In genomic region chr3:133322552-133322951, GRCm38 (mm10) we compare ENCODE assay signal across 11 mouse cellular contexts. TPM values are rescaled to one million over a fixed set of nuclear protein-coding genes. Genes with fewer than 3 reads are reported as not detected.
DNase-seq lines count a peak whose midpoint lies in the region; ATAC-seq and TF ChIP-seq lines count a peak whose summit lies in the region.
"Had no signal": no experiment of that assay in that cellular context is flagged by ENCODE, and none has a peak within 500 bp of the region (broad histone marks: within the 10 kb centered on the region; RNA-seq: fewer than 3 reads in every experiment).

No protein-coding gene starts in this region.

- no peaks in the 10 kb centered on the region for H3K27me3 ChIP-seq in G1E (ENCODE audit: insufficient read depth, low read length)
- H3K27me3 ChIP-seq in liver, postnatal 0 days (ENCODE audit: insufficient read depth, low read length): no peaks in the 10 kb centered on the region
- no peaks in the 10 kb centered on the region for H3K27me3 ChIP-seq in forebrain, embryonic 13.5 days

- peak; percentile 67 for TF ChIP-seq CTCF in layer of hippocampus, adult 2 months (conservative IDR thresholded peaks at IDR 0.05)
- peak; percentile 47; the same call in 1 of the 2 replicates for TF ChIP-seq CTCF in G1E (IDR thresholded peaks at IDR 0.05; ENCODE audit: low read depth, low read length)
- peak; percentile 56 for TF ChIP-seq CTCF in liver, postnatal 0 days (IDR thresholded peaks at IDR 0.05; ENCODE audit: low read depth)

- H3K4me1 ChIP-seq in G1E (ENCODE audit: insufficient read depth, low read depth, low read length): no peaks in the 10 kb centered on the region
- H3K4me1 ChIP-seq in liver, postnatal 0 days (ENCODE audit: insufficient read depth): no peaks in the 10 kb centered on the region
- no peaks in the 10 kb centered on the region for H3K4me1 ChIP-seq in forebrain, embryonic 13.5 days

- TF ChIP-seq EP300 in liver, postnatal 0 days (IDR thresholded peaks at IDR 0.05; ENCODE audit: low read depth): no peak

- H3K36me3 ChIP-seq in G1E (replicated peaks): peaks cover 76% of the 10 kb centered on the region
- 0 out of 2 replicates have a peak, but pooled peaks cover 3% of the 10 kb centered on the region for H3K36me3 ChIP-seq in liver, postnatal 0 days (replicated peaks; ENCODE audit: insufficient read depth, low read length)
- H3K36me3 ChIP-seq in forebrain, embryonic 13.5 days (ENCODE audit: poor library complexity, severe bottlenecking): peaks cover 9% of the 10 kb centered on the region

- 80% methylated on average over 4 of the region's 4 CpGs for WGBS in liver, postnatal 0 days (ENCODE audit: insufficient replicate concordance)
- 76% methylated on average over 4 of the region's 4 CpGs for WGBS in forebrain, embryonic 13.5 days

- H3K9me3 ChIP-seq in G1E (replicated peaks): no peaks in the 10 kb centered on the region; the same call in 1 of the 2 replicates
- H3K9me3 ChIP-seq in liver, postnatal 0 days (ENCODE audit: low read length): no peaks in the 10 kb centered on the region
- no peaks in the 10 kb centered on the region for H3K9me3 ChIP-seq in forebrain, embryonic 13.5 days (replicated peaks)

- H3K27ac ChIP-seq in layer of hippocampus, adult 2 months: no peak overlapping the region
- no peak overlapping the region for H3K27ac ChIP-seq in liver, postnatal 0 days (ENCODE audit: low read depth)
- no peak overlapping the region for H3K27ac ChIP-seq in forebrain, embryonic 13.5 days
- H3K27ac ChIP-seq: macrophage had no signal

- H3K4me2 ChIP-seq in liver, postnatal 0 days (ENCODE audit: low read depth, low read length): no peak overlapping the region
- H3K4me2 ChIP-seq in forebrain, embryonic 13.5 days: no peak overlapping the region

- ATAC-seq in G1E (ENCODE audit: extremely low read depth, insufficient number of reproducible peaks, low FRiP score, poor library complexity, severe bottlenecking): no peak
- ATAC-seq in liver, postnatal 0 days: no peak
- ATAC-seq in forebrain, embryonic 13.5 days: no peak

- DNase-seq in layer of hippocampus, adult 2 months (ENCODE audit: low spot score in 2 of 2): no peak
- DNase-seq in layer of hippocampus, adult 18-20 months (ENCODE audit: low spot score in 2 of 2): no peak
- peak; percentile 58 for DNase-seq in CD4-positive, CD25-positive, alpha-beta regulatory T cell, adult 2 months (ENCODE audit: low read depth, low spot score)
- no peak for DNase-seq in G1E (ENCODE audit: low spot score)
- peak; percentile 46 for DNase-seq in liver, postnatal 0 days
- DNase-seq in adrenal gland, postnatal 36 days: no peak
- no peak for DNase-seq in adrenal gland, adult 8-10 months
- DNase-seq: heart, postnatal 14 days had no signal

- H3K9ac ChIP-seq in liver, postnatal 0 days (replicated peaks): no peak overlapping the region
- H3K9ac ChIP-seq in forebrain, embryonic 13.5 days: no peak overlapping the region

- H3K4me3 ChIP-seq in layer of hippocampus, adult 2 months: no peak overlapping the region
- no peak overlapping the region for H3K4me3 ChIP-seq in G1E (ENCODE audit: low read depth, low read length)
- H3K4me3 ChIP-seq in liver, postnatal 0 days (ENCODE audit: low read depth, low read length): no peak overlapping the region
- no peak overlapping the region for H3K4me3 ChIP-seq in forebrain, embryonic 13.5 days
- H3K4me3 ChIP-seq: erythroblast, embryonic 14.5 days had no signal

RNA-seq across cellular contexts. Expression of gene Ppa2, which starts 12.6 kb away (rescaled TPM):
- total RNA-seq in layer of hippocampus, adult 2 months (2021): 10 to 100 TPM; 46.1 to 47.4 TPM
- 10 to 100 TPM; 45.8 to 55.9 TPM for total RNA-seq in layer of hippocampus, adult 18-20 months (2021)
- 38.1 and 40.6 TPM in 2 replicates for total RNA-seq in G1E (2014; fragmentation: Nextera tagmentation)
- total RNA-seq in G1E (2017): 115 and 145 TPM in 2 replicates
- polyA plus RNA-seq in G1E (2012): 67.3 and 67.8 TPM in 2 replicates
- 52.2 and 54.2 TPM in 2 replicates for polyA plus RNA-seq in liver, postnatal 0 days (2015; fragmentation: Nextera tagmentation; extraction: Ambion mirVana)
- 10 to 100 TPM; 54.9 to 56.3 TPM for total RNA-seq in adrenal gland, postnatal 36 days (2021)
- 10 to 100 TPM; 48.2 to 61.3 (median 57.4) TPM for total RNA-seq in adrenal gland, adult 8-10 months (2022)
- polyA plus RNA-seq in forebrain, embryonic 13.5 days (2015; fragmentation: Nextera tagmentation; extraction: Ambion mirVana): 79.3 and 85.9 TPM in 2 replicates

Comparison
In these comparisons a context has a peak if more than half of its experiments do, and no peak if none do; other contexts are left out.
1. DNase-seq: peak in CD4-positive, CD25-positive, alpha-beta regulatory T cell, adult 2 months (single experiment) and liver, postnatal 0 days (single experiment); none in layer of hippocampus, adult 2 months (0 of 2), layer of hippocampus, adult 18-20 months (0 of 2), G1E (single experiment), adrenal gland, postnatal 36 days (0 of 2) and adrenal gland, adult 8-10 months (single experiment).
2. Peak in every context shown above with its lines, with median percentiles within 50 percentile points of each other: CTCF ChIP-seq.